ENCODE assay signal across 20 mouse cellular contexts in genomic region chr1:73309556-73309955, GRCm38 (mm10).
DNase-seq lines count a peak whose midpoint lies in the region; ATAC-seq lines count a peak whose summit lies in the region.
"Had no signal": no experiment of that assay in that cellular context is flagged by ENCODE, and none has a peak within 500 bp of the region (broad histone marks: within the 10 kb centered on the region; RNA-seq: fewer than 3 reads in every experiment).

No protein-coding gene starts in this region.

- intact Hi-C loops in heart, postnatal 10 days (cut with DNase I) = no loop called here

- peak; percentile 31 to 62 for DNase-seq in heart, adult 18-20 months
- DNase-seq in heart, postnatal 10 days = peak; percentile 18 to 22
- DNase-seq in spleen, postnatal 14 days (ENCODE audit: low spot score in 2 of 2) = no peak
- no peak for DNase-seq in lung, postnatal 36 days
- DNase-seq: adrenal gland, adult 2 months; adrenal gland, postnatal 14 days; cerebellum, adult 11-12 months; cerebellum, adult 9-10 months; cerebellum, postnatal 14 days; gastrocnemius, postnatal 36 days; kidney, adult 2 months had no signal

- no peaks in the 10 kb centered on the region for H3K36me3 ChIP-seq in heart, embryonic 11.5 days (ENCODE audit: control insufficient read depth, insufficient read depth, low read length)
- H3K36me3 ChIP-seq: forebrain, embryonic 10.5 days; hindbrain, embryonic 12.5 days; hindbrain, embryonic 15.5 days had no signal

- no peaks in the 10 kb centered on the region for H3K9me3 ChIP-seq in heart, embryonic 11.5 days (replicated peaks; ENCODE audit: control insufficient read depth, low read length)
- H3K9me3 ChIP-seq: forebrain, embryonic 10.5 days; forebrain, embryonic 13.5 days; hindbrain, embryonic 12.5 days; hindbrain, embryonic 15.5 days had no signal

- H3K9ac ChIP-seq in heart, embryonic 11.5 days (ENCODE audit: low read depth, low read length) = no peak overlapping the region
- H3K9ac ChIP-seq: forebrain, embryonic 13.5 days; hindbrain, embryonic 12.5 days; hindbrain, embryonic 15.5 days had no signal

- no peak overlapping the region for H3K27ac ChIP-seq in heart, embryonic 11.5 days (ENCODE audit: low read depth, low read length)
- 0 out of 2 replicates have a peak overlapping the region, but pooled peaks have one; percentile 10 for H3K27ac ChIP-seq in brown adipose tissue, adult 24 weeks (replicated peaks; ENCODE audit: low read depth, low read length)
- H3K27ac ChIP-seq: forebrain, embryonic 10.5 days; forebrain, embryonic 13.5 days; hindbrain, embryonic 12.5 days; hindbrain, embryonic 15.5 days had no signal

- no peak overlapping the region for H3K4me3 ChIP-seq in heart, embryonic 11.5 days (ENCODE audit: low read depth, low read length)
- no peak overlapping the region for H3K4me3 ChIP-seq in brown adipose tissue, adult 24 weeks (ENCODE audit: insufficient read depth, low read depth, low read length)
- H3K4me3 ChIP-seq: forebrain, embryonic 10.5 days; forebrain, embryonic 13.5 days; hindbrain, embryonic 12.5 days; hindbrain, embryonic 15.5 days had no signal

- 62% methylated on average over 4 of the region's 4 CpGs for WGBS in heart, embryonic 11.5 days (ENCODE audit: insufficient replicate concordance)

- ATAC-seq in heart, embryonic 11.5 days (replicated peaks; ENCODE audit: insufficient number of reproducible peaks, low FRiP score, low TSS enrichment) = no peak
- ATAC-seq: CD4-positive, CD25-positive, alpha-beta regulatory T cell, adult 4 months; forebrain, embryonic 13.5 days; forebrain, embryonic 16.5 days; intestine, postnatal 0 days had no signal

- H3K27me3 ChIP-seq in heart, embryonic 11.5 days (ENCODE audit: control insufficient read depth, insufficient read depth, low read length) = no peaks in the 10 kb centered on the region
- H3K27me3 ChIP-seq: forebrain, embryonic 13.5 days; hindbrain, embryonic 12.5 days; hindbrain, embryonic 15.5 days had no signal

- peaks cover 2% of the 10 kb centered on the region; the same call in 1 of the 2 replicates for H3K4me1 ChIP-seq in heart, embryonic 11.5 days (ENCODE audit: control insufficient read depth, insufficient read depth, low read length)
- H3K4me1 ChIP-seq in brown adipose tissue, adult 24 weeks (ENCODE audit: control insufficient read depth, insufficient read depth, insufficient read length, low read length) = no peaks in the 10 kb centered on the region
- H3K4me1 ChIP-seq: hindbrain, embryonic 12.5 days; hindbrain, embryonic 15.5 days had no signal

- H3K4me2 ChIP-seq in heart, embryonic 11.5 days = no peak overlapping the region
- H3K4me2 ChIP-seq: forebrain, embryonic 13.5 days; hindbrain, embryonic 12.5 days; hindbrain, embryonic 15.5 days had no signal

Comparison
In these comparisons a context has a peak if more than half of its experiments do, and no peak if none do; other contexts are left out.
1. DNase-seq: peak in heart, adult 18-20 months (2 of 2) and heart, postnatal 10 days (2 of 2); none in spleen, postnatal 14 days (0 of 2) and lung, postnatal 36 days (single experiment).